Comparison of ENCODE assay signal across 33 mouse cellular contexts in the genomic region with DNA sequence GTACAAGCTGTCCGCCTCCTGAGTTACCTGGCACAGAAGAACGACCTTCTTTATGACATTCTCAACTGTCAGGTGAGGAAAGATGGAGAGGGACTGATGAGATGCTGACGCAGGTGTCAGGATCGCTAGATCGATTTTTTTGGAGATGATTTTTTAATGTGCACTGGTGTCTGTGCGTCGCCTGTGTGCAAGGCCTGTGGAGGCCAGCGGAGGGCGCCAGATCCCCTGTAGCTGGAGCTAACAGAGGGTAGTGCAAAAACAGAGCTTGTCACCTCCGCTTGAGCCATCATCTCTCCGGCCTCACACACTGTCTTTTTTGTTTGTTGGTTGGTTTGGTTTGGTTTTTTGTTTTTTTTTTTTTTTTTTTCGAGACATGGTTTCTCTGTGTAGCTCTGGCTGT. TPM values are rescaled to one million over a fixed set of nuclear protein-coding genes. Genes with fewer than 3 reads are reported as not detected.
DNase-seq lines count a peak whose midpoint lies in the region; ATAC-seq and TF ChIP-seq lines count a peak whose summit lies in the region.
"Had no signal": no experiment of that assay in that cellular context is flagged by ENCODE, and none has a peak within 500 bp of the region (broad histone marks: within the 10 kb centered on the region; RNA-seq: fewer than 3 reads in every experiment).

No protein-coding gene starts in this region.

- TF ChIP-seq POLR2A in liver, adult 2 months (IDR thresholded peaks at IDR 0.05; ENCODE audit: extremely low read depth, insufficient read depth, low read length) = no peak
- no peak for TF ChIP-seq POLR2A in testis, adult 2 months (IDR thresholded peaks at IDR 0.05; ENCODE audit: control insufficient read depth, low read depth, low read length)

- WGBS in liver, adult 2 months = 53% methylated on average over 12 of the region's 12 CpGs
- WGBS in liver, embryonic 11.5 days = 45% methylated on average over 12 of the region's 12 CpGs
- 49% methylated on average over 11 of the region's 12 CpGs for WGBS in stomach, postnatal 0 days

- 0 out of 2 replicates have a peak, but pooled peaks have one; percentile 8 for TF ChIP-seq CTCF in liver, adult 2 months (IDR thresholded peaks at IDR 0.05; ENCODE audit: low read depth, low read length)
- TF ChIP-seq CTCF in testis, adult 2 months (IDR thresholded peaks at IDR 0.05; ENCODE audit: control insufficient read depth, insufficient read depth, insufficient replicate concordance, low read depth, low read length) = peak; percentile 60; the same call in 1 of the 2 replicates
- TF ChIP-seq CTCF in stomach, postnatal 0 days (IDR thresholded peaks at IDR 0.05; ENCODE audit: low read depth) = peak; percentile 27; the same call in 1 of the 2 replicates

- no peak overlapping the region for H3K4me3 ChIP-seq in liver, adult 2 months (ENCODE audit: insufficient read depth, low read depth, low read length)
- no peak overlapping the region for H3K4me3 ChIP-seq in liver, embryonic 11.5 days (ENCODE audit: low read depth, low read length)
- peak overlapping the region; percentile 26 for H3K4me3 ChIP-seq in testis, adult 2 months (ENCODE audit: control insufficient read depth, low read depth, low read length)
- no peak overlapping the region for H3K4me3 ChIP-seq in stomach, postnatal 0 days (ENCODE audit: low read depth, low read length)
- H3K4me3 ChIP-seq: embryonic facial prominence, embryonic 15.5 days; heart, embryonic 10.5 days; hindbrain, embryonic 15.5 days; limb, embryonic 13.5 days; midbrain, embryonic 15.5 days; myocyte had no signal

- H3K27me3 ChIP-seq in liver, adult 2 months (ENCODE audit: control insufficient read depth, insufficient read depth, low read length) = peaks cover 4% of the 10 kb centered on the region; the same call in 1 of the 2 replicates
- no peaks in the 10 kb centered on the region for H3K27me3 ChIP-seq in liver, embryonic 11.5 days (replicated peaks; ENCODE audit: control insufficient read depth, insufficient read depth, low read length)
- no peaks in the 10 kb centered on the region for H3K27me3 ChIP-seq in testis, adult 2 months (ENCODE audit: control insufficient read depth, insufficient read depth, low read length)
- H3K27me3 ChIP-seq in stomach, postnatal 0 days (ENCODE audit: control insufficient read depth, insufficient read depth, low read length) = no peaks in the 10 kb centered on the region
- H3K27me3 ChIP-seq: embryonic facial prominence, embryonic 15.5 days; hindbrain, embryonic 15.5 days; limb, embryonic 13.5 days; midbrain, embryonic 15.5 days had no signal

- no peaks in the 10 kb centered on the region for H3K36me3 ChIP-seq in liver, adult 2 months (ENCODE audit: control insufficient read depth, insufficient read depth, low read length)
- no peaks in the 10 kb centered on the region for H3K36me3 ChIP-seq in liver, embryonic 11.5 days (ENCODE audit: control insufficient read depth, insufficient read depth, low read length)
- H3K36me3 ChIP-seq in testis, adult 2 months (ENCODE audit: control insufficient read depth, insufficient read depth, low read length) = no peaks in the 10 kb centered on the region
- H3K36me3 ChIP-seq in stomach, postnatal 0 days (ENCODE audit: control insufficient read depth, insufficient read depth, low read length) = no peaks in the 10 kb centered on the region
- H3K36me3 ChIP-seq: embryonic facial prominence, embryonic 15.5 days; G1E; heart, embryonic 10.5 days; hindbrain, embryonic 15.5 days; limb, embryonic 13.5 days; midbrain, embryonic 15.5 days had no signal

- no peak for ATAC-seq in liver, embryonic 11.5 days (replicated peaks; ENCODE audit: low FRiP score)
- no peak for ATAC-seq in stomach, postnatal 0 days (ENCODE audit: low FRiP score, low TSS enrichment)
- ATAC-seq: forebrain, embryonic 14.5 days; midbrain, embryonic 15.5 days had no signal

- TF ChIP-seq EP300 in stomach, postnatal 0 days (optimal IDR thresholded peaks at IDR 0.05) = no peak

- H3K9ac ChIP-seq in liver, adult 2 months (ENCODE audit: low read depth, low read length) = no peak overlapping the region
- H3K9ac ChIP-seq in liver, embryonic 11.5 days (ENCODE audit: low read depth, low read length) = no peak overlapping the region
- H3K9ac ChIP-seq in stomach, postnatal 0 days (ENCODE audit: low read length) = no peak overlapping the region
- H3K9ac ChIP-seq: embryonic facial prominence, embryonic 15.5 days; hindbrain, embryonic 15.5 days; limb, embryonic 13.5 days; midbrain, embryonic 15.5 days had no signal

- no peaks in the 10 kb centered on the region; the same call in 1 of the 2 replicates for H3K9me3 ChIP-seq in liver, embryonic 11.5 days (ENCODE audit: control insufficient read depth, low read length)
- no peaks in the 10 kb centered on the region; the same call in 1 of the 2 replicates for H3K9me3 ChIP-seq in stomach, postnatal 0 days (ENCODE audit: control insufficient read depth, low read length)
- H3K9me3 ChIP-seq: hindbrain, embryonic 15.5 days; midbrain, embryonic 15.5 days had no signal

- DNase-seq in cerebellum, postnatal 10 days = peak; percentile 28 to 46
- DNase-seq in cerebellum, adult 8-10 months = no peak
- DNase-seq in liver, adult 2 months (ENCODE audit: extremely low read depth, low read depth, low spot score) = no peak
- DNase-seq in liver, embryonic 11.5 days (ENCODE audit: low spot score) = no peak
- DNase-seq in testis, postnatal 10 days (ENCODE audit: low spot score) = no peak
- no peak for DNase-seq in stomach, postnatal 0 days (ENCODE audit: low spot score)
- no peak for DNase-seq in frontal cortex, adult 2 months (ENCODE audit: extremely low spot score in 1 of 2, low spot score in 1 of 2)
- DNase-seq: adrenal gland, postnatal 14 days; cerebellum, adult 9-10 months; heart, postnatal 4 days; kidney, adult 11 months; kidney, postnatal 10 days; lung, adult 18-20 months; thymus, adult 18-20 months had no signal

- H3K4me1 ChIP-seq in liver, adult 2 months (ENCODE audit: control insufficient read depth, insufficient read depth, low read length) = no peaks in the 10 kb centered on the region
- no peaks in the 10 kb centered on the region for H3K4me1 ChIP-seq in liver, embryonic 11.5 days (replicated peaks; ENCODE audit: control insufficient read depth, insufficient read depth, low read length)
- H3K4me1 ChIP-seq in testis, adult 2 months (ENCODE audit: control insufficient read depth, insufficient read depth, low read length) = peaks cover 13% of the 10 kb centered on the region
- H3K4me1 ChIP-seq in stomach, postnatal 0 days (replicated peaks; ENCODE audit: control insufficient read depth, insufficient read depth) = no peaks in the 10 kb centered on the region
- H3K4me1 ChIP-seq: embryonic facial prominence, embryonic 15.5 days; heart, embryonic 10.5 days; hindbrain, embryonic 15.5 days; limb, embryonic 13.5 days; midbrain, embryonic 15.5 days had no signal

- no peak overlapping the region for H3K27ac ChIP-seq in liver, adult 2 months (replicated peaks; ENCODE audit: insufficient read depth, low read depth, low read length)
- no peak overlapping the region for H3K27ac ChIP-seq in liver, embryonic 11.5 days (ENCODE audit: low read depth, low read length)
- H3K27ac ChIP-seq in testis, adult 2 months (ENCODE audit: control insufficient read depth, insufficient read depth, low read depth, low read length) = no peak overlapping the region
- no peak overlapping the region for H3K27ac ChIP-seq in stomach, postnatal 0 days (replicated peaks)
- H3K27ac ChIP-seq: embryonic facial prominence, embryonic 15.5 days; heart, embryonic 10.5 days; hindbrain, embryonic 15.5 days; limb, embryonic 13.5 days; midbrain, embryonic 15.5 days had no signal

- no peak overlapping the region for H3K4me2 ChIP-seq in liver, embryonic 11.5 days
- H3K4me2 ChIP-seq in stomach, postnatal 0 days (replicated peaks; ENCODE audit: low read depth) = no peak overlapping the region
- H3K4me2 ChIP-seq: embryonic facial prominence, embryonic 15.5 days; hindbrain, embryonic 15.5 days; limb, embryonic 13.5 days; midbrain, embryonic 15.5 days had no signal

- no peaks in the 10 kb centered on the region for H3K79me2 ChIP-seq in liver, adult 2 months (ENCODE audit: control insufficient read depth, insufficient read depth, low read length)

RNA-seq across cellular contexts. Expression of a gene that starts 7.3 kb away (rescaled TPM):
- not detected in 2 replicates for total RNA-seq in liver, adult 2 months (2014; rRNA removed)
- not detected in 2 replicates for polyA plus RNA-seq in liver, adult 2 months (2012; rRNA removed)
- not detected in 2 replicates for polyA plus RNA-seq in liver, embryonic 11.5 days (2014; fragmentation: Nextera tagmentation; extraction: Ambion mirVana)
- 513 and 515 TPM in 2 replicates for polyA plus RNA-seq in testis, adult 2 months (2012; rRNA removed)
- polyA plus RNA-seq in stomach, postnatal 0 days (2015; fragmentation: Nextera tagmentation; extraction: Ambion mirVana) = not detected in 2 replicates
- not detected in 2 replicates for polyA plus RNA-seq in frontal cortex, adult 2 months (2012; rRNA removed)
- total RNA-seq: adrenal gland, postnatal 14 days; common myeloid progenitor, adult 5-6 weeks; G1E; gastrocnemius, adult 8-10 months; granulocyte monocyte progenitor cell, adult 5-6 weeks; heart, postnatal 4 days; layer of hippocampus, adult 8-10 months; left cerebral cortex, adult 18-20 months; left cerebral cortex, postnatal 25 days; megakaryocyte-erythroid progenitor cell, adult 5-6 weeks had no signal
- polyA plus RNA-seq: embryonic facial prominence, embryonic 15.5 days; forebrain, embryonic 14.5 days; G1E; heart, embryonic 16.5 days; hindbrain, embryonic 15.5 days; limb, embryonic 13.5 days; midbrain, embryonic 15.5 days; myocyte; neural tube, embryonic 14.5 days had no signal

RNA-seq across cellular contexts. Expression of a gene that starts 11.3 kb away (rescaled TPM):
- total RNA-seq in liver, adult 2 months (2014; rRNA removed) = not detected in 2 replicates
- polyA plus RNA-seq in liver, adult 2 months (2012; rRNA removed) = not detected in 2 replicates
- polyA plus RNA-seq in liver, embryonic 11.5 days (2014; fragmentation: Nextera tagmentation; extraction: Ambion mirVana) = not detected in 2 replicates
- polyA plus RNA-seq in testis, adult 2 months (2012; rRNA removed) = not detected in 2 replicates
- not detected in 2 replicates for polyA plus RNA-seq in stomach, postnatal 0 days (2015; fragmentation: Nextera tagmentation; extraction: Ambion mirVana)
- polyA plus RNA-seq in frontal cortex, adult 2 months (2012; rRNA removed) = not detected in 2 replicates
- total RNA-seq: adrenal gland, postnatal 14 days; common myeloid progenitor, adult 5-6 weeks; G1E; gastrocnemius, adult 8-10 months; granulocyte monocyte progenitor cell, adult 5-6 weeks; heart, postnatal 4 days; layer of hippocampus, adult 8-10 months; left cerebral cortex, adult 18-20 months; left cerebral cortex, postnatal 25 days; megakaryocyte-erythroid progenitor cell, adult 5-6 weeks had no signal
- polyA plus RNA-seq: embryonic facial prominence, embryonic 15.5 days; forebrain, embryonic 14.5 days; G1E; heart, embryonic 10.5 days; heart, embryonic 16.5 days; hindbrain, embryonic 15.5 days; limb, embryonic 13.5 days; midbrain, embryonic 15.5 days; myocyte; neural tube, embryonic 14.5 days; spleen, adult 2 months had no signal

RNA-seq across cellular contexts. Expression of a gene that starts 20.6 kb away (rescaled TPM):
- 25.6 and 30.3 TPM in 2 replicates for total RNA-seq in liver, adult 2 months (2014; rRNA removed)
- 17.7 and 29.8 TPM in 2 replicates for polyA plus RNA-seq in liver, adult 2 months (2012; rRNA removed)
- polyA plus RNA-seq in liver, embryonic 11.5 days (2014; fragmentation: Nextera tagmentation; extraction: Ambion mirVana) = 8.8 and 10.1 TPM in 2 replicates
- polyA plus RNA-seq in testis, adult 2 months (2012; rRNA removed) = 19.8 and 22.7 TPM in 2 replicates
- 9.2 and 11.8 TPM in 2 replicates for polyA plus RNA-seq in stomach, postnatal 0 days (2015; fragmentation: Nextera tagmentation; extraction: Ambion mirVana)
- 16.3 and 18.9 TPM in 2 replicates for polyA plus RNA-seq in frontal cortex, adult 2 months (2012; rRNA removed)

RNA-seq across cellular contexts. Expression of a gene that starts 22.7 kb away (rescaled TPM):
- 9.5 and 70.1 TPM in 2 replicates for total RNA-seq in liver, adult 2 months (2014; rRNA removed)
- 1.4 and 2.1 TPM in 2 replicates for polyA plus RNA-seq in liver, adult 2 months (2012; rRNA removed)
- polyA plus RNA-seq in liver, embryonic 11.5 days (2014; fragmentation: Nextera tagmentation; extraction: Ambion mirVana) = 3.5 and 3.7 TPM in 2 replicates
- 2.5 and 4.1 TPM in 2 replicates for polyA plus RNA-seq in testis, adult 2 months (2012; rRNA removed)
- polyA plus RNA-seq in stomach, postnatal 0 days (2015; fragmentation: Nextera tagmentation; extraction: Ambion mirVana) = 1,789 and 1,944 TPM in 2 replicates
- 0.18 TPM in 1 of 2 replicates, not detected in the other for polyA plus RNA-seq in frontal cortex, adult 2 months (2012; rRNA removed)
- total RNA-seq: adrenal gland, postnatal 14 days; common myeloid progenitor, adult 5-6 weeks; G1E; gastrocnemius, adult 8-10 months; granulocyte monocyte progenitor cell, adult 5-6 weeks; heart, postnatal 4 days; layer of hippocampus, adult 8-10 months; left cerebral cortex, adult 18-20 months; left cerebral cortex, postnatal 25 days; megakaryocyte-erythroid progenitor cell, adult 5-6 weeks had no signal
- polyA plus RNA-seq: embryonic facial prominence, embryonic 15.5 days; forebrain, embryonic 14.5 days; G1E; myocyte; neural tube, embryonic 14.5 days had no signal

RNA-seq across cellular contexts. Expression of a gene that starts 37.6 kb away (rescaled TPM):
- total RNA-seq in liver, adult 2 months (2014; rRNA removed) = not detected in 2 replicates
- polyA plus RNA-seq in liver, adult 2 months (2012; rRNA removed) = not detected in 2 replicates
- polyA plus RNA-seq in liver, embryonic 11.5 days (2014; fragmentation: Nextera tagmentation; extraction: Ambion mirVana) = 0.27 and 0.33 TPM in 2 replicates
- polyA plus RNA-seq in testis, adult 2 months (2012; rRNA removed) = 0.10 TPM in 1 of 2 replicates, not detected in the other
- polyA plus RNA-seq in stomach, postnatal 0 days (2015; fragmentation: Nextera tagmentation; extraction: Ambion mirVana) = 0.98 and 1.2 TPM in 2 replicates
- polyA plus RNA-seq in frontal cortex, adult 2 months (2012; rRNA removed) = 8.4 and 8.5 TPM in 2 replicates
- total RNA-seq: common myeloid progenitor, adult 5-6 weeks; G1E; gastrocnemius, adult 8-10 months; granulocyte monocyte progenitor cell, adult 5-6 weeks; heart, postnatal 4 days; megakaryocyte-erythroid progenitor cell, adult 5-6 weeks had no signal
- polyA plus RNA-seq: G1E; spleen, adult 2 months had no signal

Comparison
In these comparisons a context has a peak if more than half of its experiments do, and no peak if none do; other contexts are left out.
1. DNase-seq: peak in cerebellum, postnatal 10 days (2 of 2); none in cerebellum, adult 8-10 months (single experiment), liver, adult 2 months (single experiment), liver, embryonic 11.5 days (single experiment), testis, postnatal 10 days (single experiment), stomach, postnatal 0 days (single experiment) and frontal cortex, adult 2 months (0 of 2).
2. CTCF ChIP-seq: peak in every context shown above with its lines; median percentile 60 in testis, adult 2 months; 27 in stomach, postnatal 0 days; 8 in liver, adult 2 months.
3. RNA of a gene that starts 7.3 kb away (polyA plus RNA-seq): 513 to 515 TPM in testis, adult 2 months; not detected in frontal cortex, adult 2 months, not detected in liver, adult 2 months, not detected in liver, embryonic 11.5 days and not detected in stomach, postnatal 0 days; every median in the first group is over 100 times any median in the second.